Mouse (Mus musculus): ENCODE data around the gene Cbfa2t2. TPM values are rescaled to one million over a fixed set of nuclear protein-coding genes. Genes with fewer than 3 reads are reported as not detected.

Cbfa2t2 gene
- polyA plus RNA-seq, 1 experiment from 2014 or later, result 6.7 TPM

DNA sequence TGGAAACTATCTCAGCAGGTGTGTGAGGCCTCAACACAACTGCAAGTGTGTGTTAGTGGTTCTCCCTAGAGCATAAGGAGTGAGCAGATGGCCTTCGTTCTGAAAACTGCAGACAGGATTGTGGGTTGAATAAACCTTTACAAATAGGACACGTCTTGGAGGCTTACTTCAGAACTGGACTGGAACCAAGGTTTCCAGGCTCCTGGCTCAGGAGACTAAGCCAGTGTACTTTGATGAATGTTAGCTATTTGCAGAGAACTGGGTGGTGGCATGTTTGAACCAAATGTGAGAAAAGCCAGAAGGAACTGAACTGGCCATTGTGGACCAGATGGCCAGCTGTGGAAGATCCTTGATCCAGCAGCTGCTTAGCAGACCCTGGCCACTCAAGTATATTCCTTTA is 102.0 kb downstream of the Cbfa2t2 start:
- H3K27me3 ChIP-seq, result no peaks in the 10 kb centered on the region
- no peak overlapping the region for H3K9ac ChIP-seq
- 68% methylated on average over 2 of the region's 2 CpGs for WGBS (ENCODE audit: insufficient replicate concordance)
- H3K4me2 ChIP-seq, result no peak overlapping the region
- 0 out of 2 replicates have a peak overlapping the region, but pooled peaks have one; percentile 7 for H3K27ac ChIP-seq (replicated peaks)
- peaks cover 20% of the 10 kb centered on the region for H3K36me3 ChIP-seq (replicated peaks)
- no peak for ATAC-seq (ENCODE audit: insufficient read depth)
- no peaks in the 10 kb centered on the region for H3K9me3 ChIP-seq (replicated peaks)
- H3K4me3 ChIP-seq (replicated peaks), result no peak overlapping the region
- H3K4me1 ChIP-seq (replicated peaks), result 0 out of 2 replicates have a peak, but pooled peaks cover 3% of the 10 kb centered on the region

DNA sequence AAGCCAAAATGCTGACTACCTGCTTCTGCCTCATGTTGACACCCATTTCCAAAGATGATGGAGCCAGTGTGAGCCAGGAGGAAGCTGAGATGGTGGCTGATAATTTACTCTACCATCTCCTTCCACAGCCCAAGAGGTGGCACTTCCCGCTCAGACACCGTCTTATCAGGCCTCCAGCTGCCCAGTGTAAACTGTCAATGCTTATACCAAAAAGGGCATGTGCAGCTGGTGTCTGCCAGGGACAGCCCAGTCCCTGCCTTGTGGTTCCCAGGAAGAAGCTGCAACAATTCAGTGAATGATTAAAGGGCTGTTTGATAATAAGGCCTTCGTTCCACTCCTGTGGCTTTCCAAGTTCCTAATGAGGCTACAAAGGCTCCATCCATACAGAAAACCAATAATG is 102.4 kb downstream of the Cbfa2t2 start:
- ATAC-seq (ENCODE audit: insufficient read depth), result peak; percentile 22; the same call in 1 of the 2 replicates
- Histone ChIP-seq H3K9me3 (replicated peaks) (no peaks in the 10 kb centered on the region), H3K27ac (replicated peaks) (0 out of 2 replicates have a peak overlapping the region, but pooled peaks have one; percentile 7)

DNA sequence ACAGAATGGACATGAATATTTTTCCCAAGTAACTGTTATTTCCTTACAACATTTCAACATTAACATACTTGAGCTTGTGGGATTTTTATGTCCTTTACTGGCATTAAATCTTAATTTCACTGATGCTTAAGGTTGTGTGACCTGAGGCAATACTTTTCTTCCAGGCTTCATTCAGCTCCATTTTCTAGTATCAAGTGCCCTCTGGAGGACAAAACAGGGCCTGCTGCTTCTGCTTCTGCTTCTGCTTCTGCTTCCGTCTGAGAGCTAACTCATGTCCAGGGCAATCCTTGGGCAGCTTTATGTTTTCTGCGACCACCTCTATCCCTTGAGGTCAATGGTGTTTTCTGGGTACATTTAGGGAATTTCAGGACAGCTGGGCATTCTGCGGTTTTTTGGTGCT is 103.4 kb downstream of the Cbfa2t2 start:
- H3K36me3 ChIP-seq (replicated peaks), result peaks cover 15% of the 10 kb centered on the region
- no peaks in the 10 kb centered on the region for H3K9me3 ChIP-seq (replicated peaks)
- no peak overlapping the region for H3K4me3 ChIP-seq (replicated peaks)
- ATAC-seq (ENCODE audit: insufficient read depth), result no peak
- H3K27me3 ChIP-seq, result no peaks in the 10 kb centered on the region
- H3K4me1 ChIP-seq (replicated peaks), result 0 out of 2 replicates have a peak, but pooled peaks cover 3% of the 10 kb centered on the region
- H3K27ac ChIP-seq (replicated peaks), result no peak overlapping the region
- no peak overlapping the region for H3K9ac ChIP-seq
- WGBS (ENCODE audit: insufficient replicate concordance), result 62% methylated on average over 3 of the region's 3 CpGs
- no peak overlapping the region for H3K4me2 ChIP-seq

More for the DNA sequence above, 102.4 kb downstream of the Cbfa2t2 start:
- no peak overlapping the region for H3K9ac ChIP-seq
- no peak overlapping the region for H3K4me2 ChIP-seq
- no peaks in the 10 kb centered on the region for H3K27me3 ChIP-seq
- 0 out of 2 replicates have a peak, but pooled peaks cover 3% of the 10 kb centered on the region for H3K4me1 ChIP-seq (replicated peaks)
- H3K4me3 ChIP-seq (replicated peaks), result no peak overlapping the region
- 20% methylated on average over 3 of the region's 3 CpGs for WGBS (ENCODE audit: insufficient replicate concordance)
- peaks cover 18% of the 10 kb centered on the region for H3K36me3 ChIP-seq (replicated peaks)

DNA sequence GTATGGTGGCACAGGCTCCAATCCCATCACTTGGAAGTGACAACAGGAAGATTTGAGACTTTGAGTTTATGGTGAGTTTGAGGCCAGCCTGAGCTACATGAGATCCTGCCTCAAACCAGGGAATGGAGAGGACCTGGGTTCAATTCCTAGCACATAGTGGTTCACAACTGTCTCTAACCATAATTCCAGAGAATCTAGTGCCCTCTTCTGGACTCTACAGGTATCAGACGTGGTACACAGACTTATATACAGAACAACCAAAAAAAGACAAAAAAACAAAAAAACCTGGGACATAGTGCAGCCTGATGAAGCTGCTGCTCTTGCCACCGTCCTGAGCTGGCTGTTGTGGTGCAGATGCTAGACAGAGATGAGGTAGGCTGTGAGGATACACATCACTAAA is 105.3 kb downstream of the Cbfa2t2 start:
- H3K4me1 ChIP-seq (replicated peaks), result 0 out of 2 replicates have a peak, but pooled peaks cover 3% of the 10 kb centered on the region
- 57% methylated on average over 2 of the region's 2 CpGs for WGBS (ENCODE audit: insufficient replicate concordance)
- no peak overlapping the region for H3K9ac ChIP-seq
- no peaks in the 10 kb centered on the region for H3K9me3 ChIP-seq (replicated peaks)
- H3K4me2 ChIP-seq, result no peak overlapping the region
- no peak for ATAC-seq (ENCODE audit: insufficient read depth)
- no peak overlapping the region for H3K4me3 ChIP-seq (replicated peaks)
- H3K36me3 ChIP-seq (replicated peaks), result 0 out of 2 replicates have a peak, but pooled peaks cover 2% of the 10 kb centered on the region
- H3K27me3 ChIP-seq, result no peaks in the 10 kb centered on the region
- no peak overlapping the region for H3K27ac ChIP-seq (replicated peaks)

DNA sequence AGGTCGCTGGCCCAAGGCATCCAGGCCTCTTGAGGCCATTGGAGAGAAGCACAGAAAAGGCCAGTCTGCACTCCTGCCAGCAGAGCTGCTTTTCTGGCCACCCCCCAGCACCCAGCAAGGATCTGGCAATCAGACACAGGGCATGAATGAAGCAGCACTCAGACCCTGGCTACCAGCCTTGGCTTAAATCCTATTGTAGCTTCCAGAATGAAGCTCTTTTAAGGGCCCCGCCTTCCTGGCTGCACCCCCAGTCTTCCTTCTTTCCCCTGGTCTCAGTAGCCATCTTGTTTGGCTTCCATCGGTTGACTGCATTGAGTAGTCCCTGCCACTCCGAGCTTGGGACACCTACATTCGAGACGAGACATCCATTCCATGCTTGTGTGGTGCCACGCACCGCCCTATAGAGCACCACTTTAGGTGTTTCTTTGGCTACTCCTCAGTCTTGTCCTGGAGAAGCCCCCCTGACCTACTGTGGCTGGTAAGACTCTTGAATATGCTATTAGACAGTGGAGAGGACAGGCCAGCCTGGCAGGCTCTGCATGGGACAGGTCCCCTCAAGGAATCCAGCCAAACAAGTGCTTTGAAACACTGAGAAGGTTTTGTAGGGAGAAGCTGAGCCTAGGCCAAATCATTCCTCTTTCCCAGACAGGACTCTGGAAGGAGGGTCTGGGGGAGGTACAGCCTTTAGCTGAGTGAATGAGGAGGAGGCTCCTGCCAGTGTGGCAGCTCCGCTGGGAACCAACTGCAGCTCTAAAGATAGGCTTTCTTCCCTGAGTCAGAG is 107.5 kb downstream of the Cbfa2t2 start:
- H3K27ac ChIP-seq (replicated peaks), result no peak overlapping the region
- no peak overlapping the region for H3K9ac ChIP-seq
- H3K4me1 ChIP-seq (replicated peaks), result peaks cover 6% of the 10 kb centered on the region; the same call in 1 of the 2 replicates
- H3K27me3 ChIP-seq, result peaks cover 4% of the 10 kb centered on the region
- no peaks in the 10 kb centered on the region for H3K9me3 ChIP-seq (replicated peaks)
- no peaks in the 10 kb centered on the region for H3K36me3 ChIP-seq (replicated peaks)
- 76% methylated on average over 9 of the region's 9 CpGs for WGBS (ENCODE audit: insufficient replicate concordance)
- no peak overlapping the region for H3K4me2 ChIP-seq
- H3K4me3 ChIP-seq (replicated peaks), result no peak overlapping the region
- no peak for ATAC-seq (ENCODE audit: insufficient read depth)

DNA sequence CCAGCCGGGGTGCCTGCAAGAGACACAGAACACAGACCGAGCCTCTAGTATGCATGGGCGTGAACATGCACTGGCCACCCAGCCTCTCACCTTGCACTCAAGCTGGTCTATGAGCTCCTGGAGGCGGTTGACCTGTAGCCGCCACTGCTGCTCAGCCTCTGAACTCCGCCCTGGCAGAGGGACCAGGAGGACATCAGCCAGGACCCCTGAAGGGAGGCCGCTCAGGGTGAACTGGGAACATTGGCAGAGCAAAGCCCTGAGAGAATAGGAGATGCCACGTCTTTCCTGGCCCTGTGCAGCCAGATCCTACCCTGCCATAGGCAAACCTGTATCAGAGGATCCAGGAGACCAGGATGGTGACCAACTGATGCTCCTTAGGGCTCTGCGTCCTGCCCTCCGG is 110.4 kb downstream of the Cbfa2t2 start, which contains the start of gene 1700003F12Rik:
TSS of gene 1700003F12Rik (plus strand) at position 375 of the 400 bp plus-strand sequence.
- Histone ChIP-seq H3K9ac (no peak within 1 kb of the TSS), H3K27me3 (peaks cover 34% of the 10 kb centered on the region), H3K4me2 (no peak within 1 kb of the TSS), H3K9me3 (replicated peaks) (no peaks in the 10 kb centered on the region), H3K4me3 (replicated peaks) (no peak within 1 kb of the TSS), H3K4me1 (replicated peaks) (peaks cover 18% of the 10 kb centered on the region), H3K36me3 (replicated peaks) (no peaks in the 10 kb centered on the region), H3K27ac (replicated peaks) (no peak within 1 kb of the TSS)
- WGBS (ENCODE audit: insufficient replicate concordance), result 76% methylated on average over 10 of the region's 10 CpGs
- ATAC-seq (ENCODE audit: insufficient read depth), result no peak

DNA sequence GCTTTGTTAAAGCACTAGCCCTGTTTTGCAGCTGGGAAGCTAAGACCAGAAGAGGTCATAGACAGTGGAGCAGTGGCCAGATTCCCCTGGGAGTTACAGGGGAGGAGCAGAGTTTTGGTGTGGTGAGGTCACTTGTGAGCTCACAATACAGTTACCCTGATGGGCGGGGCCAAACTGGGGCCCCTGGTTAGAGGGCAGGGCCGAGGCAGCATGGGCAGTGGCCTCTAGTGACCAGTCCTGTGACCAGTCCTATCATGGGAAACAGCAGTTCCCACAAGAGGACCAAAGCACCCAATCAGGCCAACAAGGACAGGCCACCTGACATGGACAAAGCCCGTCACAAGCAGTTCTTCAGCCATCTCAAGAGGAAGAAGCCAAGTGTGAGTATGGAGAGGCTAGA is 112.4 kb downstream of the Cbfa2t2 start:
- ATAC-seq (ENCODE audit: insufficient read depth), result peak; percentile 44
- no peaks in the 10 kb centered on the region for H3K9me3 ChIP-seq (replicated peaks)
- H3K4me2 ChIP-seq, result peak overlapping the region; percentile 75
- H3K4me3 ChIP-seq (replicated peaks), result no peak overlapping the region
- H3K9ac ChIP-seq, result no peak overlapping the region
- no peaks in the 10 kb centered on the region for H3K36me3 ChIP-seq (replicated peaks)
- 53% methylated on average over 3 of the region's 3 CpGs for WGBS (ENCODE audit: insufficient replicate concordance)
- no peak overlapping the region for H3K27ac ChIP-seq (replicated peaks)
- peaks cover 30% of the 10 kb centered on the region for H3K4me1 ChIP-seq (replicated peaks)
- peaks cover 47% of the 10 kb centered on the region for H3K27me3 ChIP-seq

DNA sequence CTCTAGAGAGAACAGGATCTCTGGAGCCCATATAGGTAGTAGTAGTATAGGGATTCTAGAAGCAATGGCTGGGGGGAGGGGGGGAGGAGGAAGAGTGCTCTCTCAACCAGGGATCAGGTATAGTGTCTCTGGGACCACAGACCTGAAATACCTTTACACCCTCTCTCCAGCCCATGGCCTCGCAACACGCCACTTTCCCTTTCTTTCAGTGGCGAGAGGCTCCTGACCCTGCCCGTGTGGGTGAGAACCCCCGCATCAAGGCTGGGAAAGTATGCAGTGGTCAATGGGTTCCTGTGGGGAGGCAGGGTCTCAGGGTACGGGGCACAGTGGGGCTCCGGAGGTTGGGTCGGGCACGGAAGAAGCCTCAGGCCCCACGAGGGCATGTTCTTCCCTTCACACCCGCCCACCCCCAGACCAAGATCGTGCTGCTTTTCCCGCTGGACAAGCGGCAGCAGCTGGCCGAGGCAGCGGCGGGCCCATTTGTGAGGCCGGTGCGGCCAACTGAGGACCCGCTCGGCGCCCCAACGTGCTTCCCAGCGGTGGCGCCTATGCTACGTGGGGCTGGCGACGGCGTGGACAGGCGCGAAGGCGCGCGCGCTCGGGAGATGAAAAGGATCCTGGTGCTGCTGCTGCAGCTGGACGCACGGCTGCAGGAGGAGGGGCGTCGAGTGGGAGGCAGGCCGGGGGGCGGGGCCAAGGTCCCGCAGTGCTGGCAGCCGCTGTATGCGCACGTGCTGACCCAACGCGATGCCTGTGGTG is 113.0 kb downstream of the Cbfa2t2 start:
- 0 out of 2 replicates have a peak overlapping the region, but pooled peaks have one; percentile 12 for H3K9ac ChIP-seq
- H3K4me2 ChIP-seq, result peak overlapping the region; percentile 75
- H3K9me3 ChIP-seq (replicated peaks), result no peaks in the 10 kb centered on the region
- 4% methylated on average over 48 of the region's 48 CpGs for WGBS (ENCODE audit: insufficient replicate concordance)
- peaks cover 47% of the 10 kb centered on the region for H3K27me3 ChIP-seq
- H3K4me1 ChIP-seq (replicated peaks), result peaks cover 30% of the 10 kb centered on the region
- peak overlapping the region; percentile 47 for H3K4me3 ChIP-seq (replicated peaks)
- H3K27ac ChIP-seq (replicated peaks), result no peak overlapping the region
- ATAC-seq (ENCODE audit: insufficient read depth), result no peak; the same call in 1 of the 2 replicates
- no peaks in the 10 kb centered on the region for H3K36me3 ChIP-seq (replicated peaks)

DNA sequence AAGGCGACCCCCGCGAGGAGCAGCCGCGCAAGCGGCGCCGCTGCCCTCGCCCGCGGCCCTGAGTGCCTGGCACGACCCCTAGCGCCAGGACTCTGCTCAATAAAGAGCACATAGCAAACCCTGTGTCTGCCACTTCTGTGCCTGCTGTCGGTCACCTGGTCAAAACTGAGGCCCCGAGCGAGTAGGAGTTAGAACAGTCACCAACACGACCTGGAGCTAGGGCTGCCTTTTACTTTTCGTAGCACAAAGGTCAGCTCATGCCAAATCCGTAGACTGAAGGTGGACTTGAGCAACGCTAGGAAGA is 113.6 kb downstream of the Cbfa2t2 start:
- peaks cover 47% of the 10 kb centered on the region for H3K27me3 ChIP-seq
- peak overlapping the region; percentile 47; the same call in 1 of the 2 replicates for H3K4me3 ChIP-seq (replicated peaks)
- no peak overlapping the region for H3K9ac ChIP-seq
- no peaks in the 10 kb centered on the region for H3K36me3 ChIP-seq (replicated peaks)
- H3K9me3 ChIP-seq (replicated peaks), result no peaks in the 10 kb centered on the region
- no peak for ATAC-seq (ENCODE audit: insufficient read depth)
- peaks cover 30% of the 10 kb centered on the region for H3K4me1 ChIP-seq (replicated peaks)
- WGBS (ENCODE audit: insufficient replicate concordance), result 12% methylated on average over 20 of the region's 20 CpGs
- peak overlapping the region; percentile 75 for H3K4me2 ChIP-seq
- H3K27ac ChIP-seq (replicated peaks), result no peak overlapping the region

DNA sequence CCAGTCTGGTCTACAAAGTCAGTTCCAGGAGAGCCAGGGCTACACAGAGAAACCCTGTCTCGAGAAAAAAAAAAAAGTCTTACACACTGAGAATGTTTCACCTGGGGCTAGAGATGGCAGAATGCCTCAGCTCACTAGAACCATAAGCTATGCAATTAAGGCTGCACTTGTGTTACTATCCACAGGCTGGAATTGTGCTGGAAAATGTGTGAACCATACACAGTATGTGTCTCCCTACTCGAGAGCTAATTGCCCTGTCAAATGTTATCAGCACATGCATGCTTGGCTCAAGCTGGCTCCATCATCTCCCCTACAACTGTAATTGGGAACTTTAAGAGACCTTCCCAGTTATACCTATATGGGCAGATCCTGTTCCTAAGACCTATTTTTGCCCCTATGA is 114.7 kb downstream of the Cbfa2t2 start:
- Histone ChIP-seq H3K4me3 (replicated peaks) (no peak overlapping the region), H3K4me2 (no peak overlapping the region), H3K36me3 (replicated peaks) (no peaks in the 10 kb centered on the region), H3K27me3 (peaks cover 47% of the 10 kb centered on the region), H3K9ac (no peak overlapping the region), H3K9me3 (replicated peaks) (no peaks in the 10 kb centered on the region), H3K4me1 (replicated peaks) (peaks cover 30% of the 10 kb centered on the region), H3K27ac (replicated peaks) (no peak overlapping the region)
- WGBS (ENCODE audit: insufficient replicate concordance), result 42% methylated on average over 2 of the region's 2 CpGs
- ATAC-seq (ENCODE audit: insufficient read depth), result no peak

DNA sequence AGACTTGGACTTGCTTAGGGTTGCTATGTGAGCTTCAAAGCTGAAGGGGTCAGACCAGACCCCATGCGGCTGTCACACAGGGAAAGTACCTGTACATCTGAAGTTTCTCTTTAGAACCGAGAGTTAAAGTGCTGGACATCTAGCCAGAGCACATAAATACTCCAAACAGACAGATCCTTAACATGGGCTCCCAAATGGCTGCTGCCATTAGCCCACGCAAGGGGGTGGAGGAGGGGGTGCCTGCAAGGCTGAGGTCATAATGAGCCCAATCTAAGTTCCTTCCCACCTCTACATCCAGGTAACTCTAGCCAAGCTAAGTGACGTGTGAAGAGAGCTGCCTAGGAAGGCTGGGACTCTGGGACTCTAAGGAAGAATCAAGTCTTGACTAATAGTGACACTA is 115.2 kb downstream of the Cbfa2t2 start, which contains the start of gene Actl10:
TSS of gene Actl10 (plus strand) at position 301 of the 400 bp plus-strand sequence.
- WGBS (ENCODE audit: insufficient replicate concordance), result 71% methylated on average over 4 of the region's 4 CpGs
- ATAC-seq (ENCODE audit: insufficient read depth), result no peak

More for the DNA sequence above, 115.2 kb downstream of the Cbfa2t2 start, which contains the start of gene Actl10:
- H3K9me3 ChIP-seq (replicated peaks), result no peaks in the 10 kb centered on the region
- no peaks in the 10 kb centered on the region for H3K36me3 ChIP-seq (replicated peaks)
- no peak within 1 kb of the TSS for H3K9ac ChIP-seq
- no peak within 1 kb of the TSS for H3K27ac ChIP-seq (replicated peaks)
- peaks cover 47% of the 10 kb centered on the region for H3K27me3 ChIP-seq
- H3K4me3 ChIP-seq (replicated peaks), result peak within 1 kb of the TSS; percentile 36
- H3K4me1 ChIP-seq (replicated peaks), result peaks cover 30% of the 10 kb centered on the region
- peak within 1 kb of the TSS; percentile 62 for H3K4me2 ChIP-seq

Data from liver, embryonic 15.5 days (tissue).